In the genomic region with DNA sequence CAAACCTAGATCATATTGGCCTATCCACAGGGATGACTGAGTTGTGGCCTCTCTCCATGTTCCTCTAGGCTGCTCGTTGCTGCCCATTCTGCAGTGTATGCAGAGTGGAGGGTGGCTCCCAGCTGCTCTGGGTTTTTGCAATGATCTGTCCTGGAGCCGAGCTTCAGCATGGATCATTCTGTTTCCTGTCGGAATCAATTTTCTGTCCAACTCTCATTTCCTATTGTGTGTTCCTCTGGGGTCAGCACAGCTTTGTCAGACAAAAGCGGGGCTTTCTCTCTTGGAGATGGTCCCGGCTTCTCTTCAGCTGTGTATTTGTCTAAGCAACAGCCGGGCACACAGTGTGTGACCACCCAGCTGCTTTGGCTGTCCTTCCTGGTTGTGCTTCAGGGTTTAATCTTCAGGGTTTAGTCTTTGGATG, we compare ENCODE assay signal across 12 mouse cellular contexts.
DNase-seq lines count a peak whose midpoint lies in the region; ATAC-seq and TF ChIP-seq lines count a peak whose summit lies in the region.
"Had no signal": no experiment of that assay in that cellular context is flagged by ENCODE, and none has a peak within 500 bp of the region (broad histone marks: within the 10 kb centered on the region; RNA-seq: fewer than 3 reads in every experiment).

No protein-coding gene starts in this region.

- peak; percentile 46 for ATAC-seq in midbrain, embryonic 11.5 days (ENCODE audit: low FRiP score)
- no peak for ATAC-seq in megakaryocyte progenitor cell, adult 5-6 weeks (replicated peaks; ENCODE audit: poor library complexity)

- H3K4me1 ChIP-seq in cerebellum, adult 2 months (ENCODE audit: control insufficient read depth, insufficient read depth, low read length), result peaks cover 20% of the 10 kb centered on the region
- peaks cover 2% of the 10 kb centered on the region; the same call in 1 of the 2 replicates for H3K4me1 ChIP-seq in midbrain, embryonic 11.5 days (ENCODE audit: control insufficient read depth, insufficient read depth, low read length)

- H3K4me2 ChIP-seq in midbrain, embryonic 11.5 days, result no peak overlapping the region
- H3K4me2 ChIP-seq: neural tube, embryonic 12.5 days had no signal

- no peak for TF ChIP-seq CTCF in cerebellum, adult 2 months (IDR thresholded peaks at IDR 0.05; ENCODE audit: borderline replicate concordance, insufficient read depth, low read depth, low read length)

- WGBS in cerebellum, adult 2 months, result 29% methylated on average over 6 of the region's 6 CpGs
- whole genome bisulfite sequencing in midbrain, embryonic 11.5 days, result 36% methylated on average over 6 of the region's 6 CpGs

- no peaks in the 10 kb centered on the region for H3K9me3 ChIP-seq in midbrain, embryonic 11.5 days (ENCODE audit: control insufficient read depth, low read length)
- H3K9me3 ChIP-seq: neural tube, embryonic 12.5 days had no signal

- TF ChIP-seq POLR2A in cerebellum, adult 2 months (IDR thresholded peaks at IDR 0.05; ENCODE audit: borderline replicate concordance, insufficient read depth, low read length), result no peak

- H3K4me3 ChIP-seq in cerebellum, adult 2 months (replicated peaks; ENCODE audit: insufficient read depth, low read depth, low read length), result no peak overlapping the region
- H3K4me3 ChIP-seq in midbrain, embryonic 11.5 days (ENCODE audit: low read depth, low read length), result no peak overlapping the region
- H3K4me3 ChIP-seq: neural tube, embryonic 12.5 days had no signal

- H3K27me3 ChIP-seq in cerebellum, adult 2 months (ENCODE audit: control insufficient read depth, insufficient read depth, low read length), result no peaks in the 10 kb centered on the region
- no peaks in the 10 kb centered on the region for H3K27me3 ChIP-seq in midbrain, embryonic 11.5 days (ENCODE audit: control insufficient read depth, insufficient read depth, low read length)
- H3K27me3 ChIP-seq: neural tube, embryonic 12.5 days had no signal

- no peak overlapping the region for H3K27ac ChIP-seq in cerebellum, adult 2 months (ENCODE audit: insufficient read depth, low read length)
- no peak overlapping the region for H3K27ac ChIP-seq in midbrain, embryonic 11.5 days (ENCODE audit: low read depth, low read length)
- H3K27ac ChIP-seq: macrophage; neural tube, embryonic 12.5 days; stomach, postnatal 0 days had no signal

- DNase-seq in cerebellum, postnatal 14 days, result peak; percentile 36 to 42
- DNase-seq in cerebellum, adult 2 months, result no peak
- DNase-seq in kidney, postnatal 14 days, result peak; percentile 9
- no peak for DNase-seq in kidney, postnatal 36 days
- peak; percentile 19 for DNase-seq in brain, adult 2 months (ENCODE audit: low read depth, low spot score)
- DNase-seq in midbrain, embryonic 11.5 days (ENCODE audit: low spot score, missing footprints), result no peak
- DNase-seq in ovary, postnatal 14 days (ENCODE audit: low spot score), result no peak
- DNase-seq: right cerebral cortex, postnatal 25 days had no signal

- no peak overlapping the region for H3K9ac ChIP-seq in midbrain, embryonic 11.5 days (ENCODE audit: low read length)
- H3K9ac ChIP-seq: neural tube, embryonic 12.5 days had no signal

- no peaks in the 10 kb centered on the region for H3K36me3 ChIP-seq in midbrain, embryonic 11.5 days (ENCODE audit: control insufficient read depth, insufficient read depth, low read length)
- H3K36me3 ChIP-seq: neural tube, embryonic 12.5 days had no signal

Comparison
In these comparisons a context has a peak if more than half of its experiments do, and no peak if none do; other contexts are left out.
1. DNase-seq: peak in cerebellum, postnatal 14 days (2 of 2), kidney, postnatal 14 days (single experiment) and brain, adult 2 months (single experiment); none in cerebellum, adult 2 months (0 of 2), kidney, postnatal 36 days (0 of 2), midbrain, embryonic 11.5 days (single experiment) and ovary, postnatal 14 days (single experiment).